Mouse (Mus musculus) thymus, postnatal 4 days (tissue): ENCODE measurements at regions not wholly inside any gene's neighbourhood (a gene's known extent, or its start where the extent isn't known, plus 50 kb on each side); places are given as distances from the start of the nearest gene placed in this dataset.

Experiments
- DNase-seq: peaks from one replicate; pipeline ENCODE4 v3.0.0; 2021

DNA sequence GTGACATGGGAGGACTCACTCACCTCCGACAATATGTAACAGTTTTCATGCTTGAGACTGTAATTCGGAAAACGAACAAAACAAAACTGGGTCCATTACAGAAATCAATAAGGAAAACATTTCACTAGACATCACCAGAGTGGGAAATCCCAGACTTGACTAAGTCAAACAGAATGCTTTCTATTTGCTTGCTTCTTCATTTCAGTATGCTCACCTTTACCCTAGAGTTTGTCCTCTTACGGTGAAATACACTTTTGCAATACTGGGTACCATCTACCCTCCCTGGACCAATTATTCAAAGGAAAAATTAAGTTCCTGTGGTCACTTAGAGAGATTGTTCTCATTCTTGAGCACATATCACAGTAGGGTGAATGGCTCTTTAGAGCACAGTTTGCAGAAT lies 613.4 kb upstream of the 4930412O13Rik start:
- no peak for DNase-seq

DNA sequence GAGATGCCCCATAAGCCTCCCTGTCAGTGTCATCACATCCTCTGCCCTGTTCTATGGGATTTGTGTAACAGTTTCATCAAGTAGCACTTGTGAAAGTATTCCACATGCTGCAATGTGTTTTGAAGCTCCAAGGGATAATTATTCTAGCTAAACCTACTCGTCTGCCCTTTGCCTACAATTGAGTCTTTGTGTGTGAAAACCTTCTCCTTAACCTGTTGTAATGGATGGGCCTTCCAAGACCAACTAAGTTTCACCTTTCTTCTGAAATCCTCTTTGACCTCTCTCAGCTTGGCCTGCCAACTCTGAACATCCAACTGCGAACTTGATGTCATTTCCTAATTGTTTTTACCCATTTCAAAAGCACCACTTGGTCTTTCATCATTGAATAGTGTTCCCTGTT lies 597.6 kb upstream of the 4930412O13Rik start:
- no peak for DNase-seq

DNA sequence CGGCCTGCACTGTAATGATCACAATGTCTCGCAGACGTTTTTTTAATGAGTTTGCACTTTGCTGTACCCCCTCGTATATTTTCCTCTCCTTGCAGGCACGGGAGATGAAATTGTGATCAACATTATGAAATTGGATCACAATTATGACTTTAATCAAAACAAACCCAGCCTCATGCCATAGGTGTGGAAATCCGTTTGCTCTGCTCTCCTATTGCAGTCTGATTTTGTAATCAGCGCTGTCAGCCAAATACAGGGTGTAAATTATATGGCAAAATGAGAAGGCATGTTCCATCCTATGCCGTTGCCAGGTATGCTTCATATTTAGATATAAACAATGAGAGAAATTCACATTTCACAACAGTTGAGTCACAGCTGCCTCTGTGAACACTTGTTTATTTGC lies 595.3 kb upstream of the 4930412O13Rik start:
- DNase-seq: no peak

- no peak for DNase-seq
Observed at GRCm38 (mm10) chr2:9287077-9287476, 594.0 kb upstream of the 4930412O13Rik start.

GRCm38 (mm10) chr2:9287623-9288022 lies 593.4 kb upstream of the 4930412O13Rik start:
- no peak for DNase-seq

- no peak for DNase-seq
Observed at GRCm38 (mm10) chr2:9331630-9332352, 549.3 kb upstream of the 4930412O13Rik start.

GRCm38 (mm10) chr2:9348982-9349381 lies 532.1 kb upstream of the 4930412O13Rik start:
- no peak for DNase-seq

- no peak for DNase-seq
Observed at GRCm38 (mm10) chr2:9349994-9350393, 531.1 kb upstream of the 4930412O13Rik start.

DNA sequence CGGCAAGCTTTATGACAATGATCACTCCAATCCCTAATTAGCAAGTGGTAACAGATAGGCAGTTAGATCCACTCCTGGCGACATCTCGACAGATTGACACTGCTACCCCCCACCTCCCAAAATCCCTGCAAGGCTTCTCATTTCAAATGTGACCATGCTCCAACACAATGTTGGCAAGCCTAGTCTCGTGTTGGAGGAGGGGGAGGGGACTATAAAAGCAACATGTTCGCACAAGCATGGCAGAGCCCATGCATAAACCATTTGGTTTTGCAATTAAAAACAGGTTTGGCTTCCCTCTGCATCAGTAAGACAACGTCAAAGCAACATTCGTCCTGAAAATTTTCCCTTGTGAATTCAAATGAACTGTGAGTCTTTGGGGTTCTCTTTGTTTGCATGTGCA lies 528.9 kb upstream of the 4930412O13Rik start:
- DNase-seq: no peak

DNA sequence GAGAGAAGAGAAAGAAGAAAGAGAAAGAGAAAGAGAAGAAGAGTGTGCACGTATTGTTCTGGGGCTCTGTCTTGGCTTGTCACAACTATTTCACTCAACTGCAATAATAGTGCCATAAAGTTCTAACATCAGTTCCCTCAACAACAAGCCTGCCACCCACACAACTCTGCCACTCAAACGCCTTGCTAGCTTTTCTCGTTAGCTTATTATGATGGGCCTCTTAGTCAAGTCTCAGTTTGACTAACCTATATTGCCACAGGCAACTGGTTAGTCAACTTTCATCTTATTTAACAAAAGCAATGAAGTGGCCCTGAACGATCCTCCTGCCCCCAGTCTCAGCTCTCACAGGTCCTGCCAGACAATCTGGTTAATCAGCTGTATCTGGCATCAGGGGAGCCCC lies 521.0 kb upstream of the 4930412O13Rik start:
- no peak for DNase-seq

- DNase-seq: no peak
Observed at GRCm38 (mm10) chr2:9367801-9368584, 513.1 kb upstream of the 4930412O13Rik start.

- DNase-seq: no peak
Observed at GRCm38 (mm10) chr2:9369572-9369971, 511.5 kb upstream of the 4930412O13Rik start.

DNA sequence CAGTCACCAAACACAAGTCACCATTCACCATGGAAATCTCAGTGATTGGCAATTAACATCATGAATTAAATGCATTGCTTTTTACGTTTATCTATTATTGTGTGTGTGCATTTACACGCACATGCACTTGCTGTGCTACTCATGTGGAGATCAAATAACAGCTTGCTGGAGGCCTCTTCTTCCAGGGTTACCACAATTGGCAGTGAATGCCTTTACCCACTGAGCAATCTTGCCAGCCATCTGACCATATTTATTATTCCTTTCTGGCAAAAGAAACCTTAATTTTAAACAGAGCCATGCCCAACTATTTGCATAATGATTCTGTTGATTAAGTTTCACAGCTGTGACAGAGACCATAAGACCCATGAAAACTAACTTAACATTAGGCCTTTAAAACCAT lies 494.5 kb upstream of the 4930412O13Rik start:
- DNase-seq: no peak

GRCm38 (mm10) chr2:9388058-9388457 lies 493.0 kb upstream of the 4930412O13Rik start:
- no peak for DNase-seq

- no peak for DNase-seq
Observed at GRCm38 (mm10) chr2:9395379-9395999, 485.6 kb upstream of the 4930412O13Rik start.

GRCm38 (mm10) chr2:9401461-9401860 lies 479.6 kb upstream of the 4930412O13Rik start:
- no peak for DNase-seq

- DNase-seq: no peak
Observed at GRCm38 (mm10) chr2:9402281-9402680, 478.8 kb upstream of the 4930412O13Rik start.

- no peak for DNase-seq
Observed at GRCm38 (mm10) chr2:9409075-9409474, 472.0 kb upstream of the 4930412O13Rik start.

GRCm38 (mm10) chr2:9422686-9423085 lies 458.4 kb upstream of the 4930412O13Rik start:
- no peak for DNase-seq

- DNase-seq: no peak
Observed at GRCm38 (mm10) chr2:9423534-9423933, 457.5 kb upstream of the 4930412O13Rik start.

GRCm38 (mm10) chr2:9433110-9433940 lies 447.7 kb upstream of the 4930412O13Rik start:
- DNase-seq: no peak

- DNase-seq: no peak
Observed at GRCm38 (mm10) chr2:9435155-9435872, 445.7 kb upstream of the 4930412O13Rik start.
